Mouse (Mus musculus) myocyte (in vitro differentiated cells): Measurements from ENCODE around the gene Wnt7b.

Experiments
- E2F4 ChIP-seq: IDR thresholded peaks from one replicate; pipeline ENCODE4 v1.6.1; 2011; ENCODE audit warnings: mild to moderate bottlenecking, control low read depth, moderate library complexity; ENCODE audit not compliant: insufficient read depth
- MAX ChIP-seq: IDR thresholded peaks from one replicate; pipeline ENCODE4 v1.6.1; 2011; ENCODE audit warnings: low read depth, mild to moderate bottlenecking, control low read depth
- POLR2A ChIP-seq: IDR thresholded peaks from one replicate; pipeline ENCODE4 v1.6.1; 2011; ENCODE audit warnings: low read depth, mild to moderate bottlenecking, control low read depth, moderate library complexity; ENCODE audit not compliant: insufficient read length

DNA sequence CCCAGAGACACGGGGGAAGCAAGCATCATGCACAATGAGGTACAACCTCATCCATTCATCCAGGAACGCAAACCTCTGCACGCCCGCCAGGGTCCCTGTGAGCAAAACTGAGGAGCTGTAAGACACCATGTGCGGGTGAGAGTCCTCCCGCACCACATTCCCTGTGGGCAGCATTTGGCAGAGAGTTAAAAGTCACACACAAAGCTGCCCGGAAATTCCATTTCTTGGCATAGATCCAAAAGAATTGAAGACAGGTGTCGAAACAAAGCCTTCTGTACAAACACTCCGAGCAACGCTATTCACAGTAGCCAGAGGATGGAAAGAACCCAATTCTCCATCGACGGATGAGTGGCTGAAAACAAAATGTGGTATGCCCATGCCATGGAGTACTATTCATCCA is 20.3 kb downstream of the Wnt7b start:
- TF ChIP-seq MAX (no peak), POLR2A (no peak), E2F4 (no peak)
